Mouse (Mus musculus) induced T-regulatory cell, adult 2 months (primary cell): ENCODE measurements around the gene Wdr93.
"Not testable (repeated sequence)": the region's sequence is repeated elsewhere in the genome, so short reads cannot be mapped to it uniquely, and the experiment has no call there.

Experiments
- DNase-seq: peaks from one replicate; pipeline ENCODE4 v3.0.0-alpha.2; 2012; ENCODE audit warnings: low read depth

The Wdr93 gene

GRCm38 (mm10) chr7:79749511-79749910 lies 6.5 kb downstream of the Wdr93 start:
- no peak for DNase-seq

DNA sequence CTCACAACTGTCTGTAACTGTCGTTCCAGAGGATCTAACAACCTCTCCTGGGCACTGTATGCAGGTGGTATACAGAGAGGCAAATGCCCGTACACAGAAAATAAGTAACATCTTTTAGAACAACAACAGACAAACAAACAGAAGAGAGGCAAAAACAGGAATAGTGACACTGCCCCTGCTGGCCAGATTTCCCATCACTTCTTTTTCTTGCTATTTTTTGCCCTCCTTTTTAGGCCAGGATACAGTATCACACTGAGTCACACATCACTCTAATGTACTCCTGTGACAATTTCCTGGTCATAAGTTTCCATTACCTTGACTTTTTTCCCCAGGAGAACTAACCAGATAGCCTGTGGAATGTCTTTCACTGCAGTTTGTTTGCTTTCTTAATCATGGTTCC lies 13.4 kb downstream of the Wdr93 start:
- peak; percentile 35 for DNase-seq

GRCm38 (mm10) chr7:79758176-79758575 lies 15.2 kb downstream of the Wdr93 start:
- no peak for DNase-seq

DNA sequence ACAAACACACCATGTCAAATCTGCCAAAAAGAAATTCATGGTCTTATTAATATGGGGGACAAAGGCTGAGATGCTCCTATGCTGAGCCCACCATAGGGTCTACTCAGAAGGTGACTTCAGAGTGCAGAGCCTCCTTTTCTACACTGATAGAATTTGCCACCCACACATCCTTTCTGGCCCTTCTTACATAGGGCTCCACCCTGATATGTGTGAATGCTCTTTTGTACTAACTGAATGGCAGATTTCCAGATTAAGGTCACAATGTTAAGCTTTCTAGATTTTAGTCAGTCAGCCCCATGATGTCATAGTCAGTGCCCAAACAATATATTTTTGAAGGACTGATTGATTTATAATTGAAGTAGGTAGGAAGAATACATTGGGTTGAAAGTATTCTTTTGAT lies 16.8 kb downstream of the Wdr93 start:
- DNase-seq, result peak; percentile 74

- no peak for DNase-seq
Measured at GRCm38 (mm10) chr7:79761124-79761876, 18.3 kb downstream of the Wdr93 start.

DNA sequence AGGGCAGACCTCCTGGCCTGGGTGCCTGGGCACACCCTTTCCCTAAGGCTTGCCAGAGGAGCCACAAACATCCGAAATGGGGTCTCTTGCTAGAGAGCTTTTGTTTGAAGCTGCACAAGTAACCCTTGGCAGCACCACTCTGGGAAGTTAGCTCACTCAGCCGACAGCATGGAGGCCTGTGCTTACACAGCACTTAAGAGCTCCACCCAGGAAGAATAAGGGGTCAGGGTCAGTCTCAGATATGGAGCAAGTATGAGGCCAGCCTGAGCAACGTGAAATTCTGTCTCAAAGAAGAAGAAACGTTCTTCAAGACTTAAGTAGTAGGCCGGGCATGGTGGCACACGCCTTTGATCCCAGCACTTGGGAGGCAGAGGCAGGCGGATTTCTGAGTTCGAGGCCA lies 19.1 kb downstream of the Wdr93 start:
- DNase-seq, result no peak

- no peak for DNase-seq
Measured at GRCm38 (mm10) chr7:79765991-79766390, 23.0 kb downstream of the Wdr93 start.

DNA sequence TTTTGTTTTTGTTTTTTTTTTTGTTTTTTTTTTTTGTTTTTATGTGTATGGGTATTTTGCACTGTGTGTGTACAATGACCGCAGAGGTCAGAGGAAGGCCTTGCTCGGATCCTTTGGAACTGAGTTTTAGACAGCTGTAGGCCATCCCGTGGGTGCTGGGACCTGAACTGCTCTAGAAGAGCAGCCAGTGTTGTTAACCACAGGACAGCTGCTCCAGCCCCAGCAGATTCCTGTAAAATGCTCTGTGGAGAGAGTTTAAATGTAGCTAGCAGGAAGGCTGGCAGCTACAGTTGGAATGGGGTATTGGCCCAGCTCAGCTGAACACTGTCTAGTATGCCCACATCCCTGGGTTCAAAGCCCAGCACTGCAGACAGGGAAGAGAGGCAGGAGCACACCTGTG lies 26.7 kb downstream of the Wdr93 start:
- DNase-seq, result no peak

DNA sequence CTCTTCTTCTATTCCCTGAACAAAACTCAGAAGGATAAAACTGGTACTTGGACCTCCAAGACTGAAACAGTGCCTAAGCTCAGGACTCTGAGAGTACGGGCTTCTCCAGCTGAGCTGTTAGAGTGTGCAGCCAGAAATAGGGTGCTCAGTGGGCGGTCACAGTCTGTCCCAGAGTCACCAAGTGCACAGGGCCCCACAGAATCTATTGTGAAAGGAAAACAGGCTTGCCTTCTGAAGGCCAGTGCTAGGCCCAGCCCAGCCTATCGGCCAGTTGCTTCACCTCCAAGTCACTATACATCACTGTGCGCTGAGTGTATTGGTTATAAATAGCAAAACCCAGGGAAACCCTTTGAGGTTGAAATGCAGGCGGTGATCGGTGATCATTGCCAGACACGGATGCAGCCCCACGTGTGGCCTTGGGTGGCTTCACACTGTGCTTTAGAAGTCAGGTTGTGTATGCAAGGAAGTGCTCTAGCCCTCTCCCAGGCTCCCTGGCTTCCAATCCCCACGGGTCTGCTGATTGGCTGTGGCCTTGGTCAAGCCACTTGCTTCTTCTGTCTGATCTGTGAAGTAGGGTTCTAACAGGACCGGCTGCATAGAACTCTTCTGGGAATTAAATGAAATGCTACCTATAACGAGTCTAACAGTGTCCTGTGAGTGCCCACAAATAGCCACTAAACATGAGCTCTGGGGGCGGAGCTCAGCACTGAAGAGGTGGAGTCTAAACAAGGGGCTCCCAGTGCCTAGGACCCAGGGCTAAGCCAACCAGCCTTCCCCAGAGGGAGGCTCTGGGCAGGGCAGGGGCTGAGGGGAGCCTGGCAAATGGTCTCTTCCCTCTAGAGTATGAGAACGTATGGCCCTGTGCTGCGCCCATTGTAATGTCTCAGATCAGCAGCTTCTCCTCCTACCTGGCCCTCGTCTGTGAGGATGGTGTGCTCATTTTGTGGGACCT lies 28.9 kb downstream of the Wdr93 start:
- DNase-seq, result no peak

GRCm38 (mm10) chr7:79780647-79781626 lies 38.0 kb downstream of the Wdr93 start:
- peak; percentile 83 for DNase-seq

DNA sequence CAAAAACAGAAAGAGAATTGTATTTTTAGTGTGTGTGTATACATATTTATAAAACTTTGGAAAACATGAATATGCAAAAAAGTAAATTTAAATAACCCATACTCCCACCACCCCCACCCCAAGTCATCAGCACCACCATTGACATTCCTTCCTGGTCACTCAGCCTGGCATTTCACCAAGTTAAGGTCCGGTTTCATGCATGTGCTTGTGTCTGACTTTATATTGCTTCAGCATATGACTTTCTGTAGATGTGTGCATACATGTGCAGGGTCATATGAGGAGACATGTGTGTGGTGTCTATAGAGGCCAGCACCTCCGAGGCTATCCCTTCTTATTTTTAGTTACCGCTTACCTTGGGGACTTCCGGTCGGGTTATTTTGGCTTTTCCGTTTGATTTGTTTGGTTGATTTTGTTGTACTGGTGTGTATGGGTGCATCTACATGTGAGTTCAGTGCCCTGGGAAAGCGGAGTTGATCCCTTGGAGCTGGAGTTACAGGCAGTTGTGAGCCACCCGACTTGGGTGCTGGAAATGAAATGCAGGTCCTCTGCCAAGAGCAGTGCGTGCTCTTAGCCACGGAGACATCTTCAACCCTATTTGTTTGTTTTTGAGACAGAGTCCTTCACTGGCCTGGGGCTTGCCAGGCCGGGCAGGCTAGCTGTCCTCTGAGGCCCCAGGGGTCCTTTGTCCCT lies 39.0 kb downstream of the Wdr93 start:
- no peak for DNase-seq

DNA sequence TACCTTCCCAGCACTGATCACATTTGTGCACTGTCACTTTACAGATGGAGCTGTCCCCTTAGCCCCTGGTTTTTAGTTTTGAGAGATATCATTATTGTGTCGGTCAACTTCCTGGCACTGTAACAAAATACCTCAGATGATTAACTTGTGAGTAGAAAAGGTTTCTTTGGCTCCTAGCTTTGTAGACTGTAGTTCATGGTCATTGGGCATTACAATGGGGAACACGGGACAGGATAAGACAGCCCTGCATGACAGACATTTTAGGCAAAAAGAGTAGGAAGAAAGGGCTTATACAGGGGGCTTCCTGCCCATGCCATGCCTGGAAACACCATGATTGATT lies 39.5 kb downstream of the Wdr93 start:
- DNase-seq, result no peak

DNA sequence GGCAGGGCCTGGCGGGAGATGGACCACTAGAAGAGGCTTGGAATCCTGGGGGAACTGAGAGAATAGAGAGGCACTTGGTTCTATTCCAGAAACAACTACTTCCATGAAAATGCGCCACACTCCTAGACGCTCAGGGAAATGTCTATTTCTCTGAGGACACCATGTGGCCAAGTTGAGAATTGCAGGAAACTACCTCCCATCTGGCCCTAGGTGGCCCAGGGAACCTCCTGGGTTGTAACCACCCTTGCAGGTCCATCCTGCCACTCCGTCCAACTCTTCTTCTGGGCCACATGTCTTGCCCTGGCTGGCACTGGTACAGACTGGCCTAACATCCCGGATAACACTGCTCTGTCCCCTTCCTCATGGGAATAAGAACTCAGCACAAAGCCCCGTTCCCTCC lies 43.3 kb downstream of the Wdr93 start:
- peak; percentile 77 for DNase-seq

- not testable (repeated sequence) for DNase-seq
Measured at GRCm38 (mm10) chr7:79789812-79790211, 46.8 kb downstream of the Wdr93 start.

DNA sequence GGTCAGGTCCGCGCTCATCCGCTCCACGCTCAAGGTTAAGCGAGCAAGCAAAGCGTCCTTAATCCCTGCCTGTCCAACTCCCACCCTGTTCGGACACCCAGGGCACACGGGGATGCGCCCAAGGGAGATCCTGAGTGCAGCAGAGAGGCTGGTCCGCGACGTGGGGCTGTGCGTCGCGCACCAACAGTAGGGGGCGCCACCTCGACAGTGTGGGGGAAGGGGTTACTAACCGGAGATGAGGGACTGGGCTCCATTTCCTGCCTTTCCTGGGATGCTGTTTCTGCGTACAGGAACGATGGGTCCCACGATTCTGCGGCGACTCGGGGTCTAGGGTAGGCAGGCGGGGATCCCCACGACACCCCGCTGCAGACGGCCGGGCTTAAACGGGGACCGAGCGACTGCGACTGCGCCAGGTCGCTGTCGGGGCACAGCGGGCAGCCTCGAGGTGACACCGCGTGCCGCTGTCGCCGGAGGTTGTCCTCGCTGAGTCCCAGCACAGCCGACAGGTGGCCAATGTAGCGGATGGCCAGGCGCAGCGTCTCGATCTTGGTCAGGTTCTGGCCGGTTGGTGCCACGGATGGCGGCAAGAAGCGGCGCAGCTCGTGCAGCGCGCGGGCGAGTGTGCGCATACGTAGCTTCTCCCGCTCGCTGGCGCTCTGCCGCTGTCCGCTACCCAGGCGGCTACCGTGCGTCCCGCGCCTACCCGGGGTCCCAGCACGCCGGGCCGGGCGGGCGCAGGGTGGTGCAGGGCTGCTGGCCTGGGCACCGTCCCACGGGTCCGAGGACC lies 49.9 kb downstream of the Wdr93 start:
- peak; percentile 42 for DNase-seq

GRCm38 (mm10) chr7:79793688-79794087 lies 50.7 kb downstream of the Wdr93 start, which contains the start of gene Mesp1:
Gene Mesp1, minus strand, starts transcription at chr7:79793788.
- DNase-seq, result no peak

DNA sequence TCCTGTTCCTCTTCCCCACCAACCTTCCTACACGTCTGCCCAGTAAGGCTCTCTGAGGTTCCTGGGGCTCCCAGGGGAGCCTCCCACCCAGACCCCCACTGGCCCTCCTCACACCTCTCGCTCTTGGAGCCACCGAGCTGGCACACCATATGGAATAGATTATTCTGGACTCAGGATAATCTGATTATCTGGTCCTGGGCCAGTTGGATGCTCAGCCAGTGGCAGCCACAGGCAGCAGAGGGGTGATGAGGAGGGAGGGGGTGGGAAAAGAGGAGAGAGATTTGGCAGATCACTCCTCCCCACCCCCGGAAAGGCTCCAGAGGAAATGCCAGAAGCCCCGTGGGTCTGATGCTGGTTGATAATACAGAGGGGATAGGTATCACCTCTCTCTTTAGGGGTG lies 55.6 kb downstream of the Wdr93 start:
- DNase-seq, result no peak

DNA sequence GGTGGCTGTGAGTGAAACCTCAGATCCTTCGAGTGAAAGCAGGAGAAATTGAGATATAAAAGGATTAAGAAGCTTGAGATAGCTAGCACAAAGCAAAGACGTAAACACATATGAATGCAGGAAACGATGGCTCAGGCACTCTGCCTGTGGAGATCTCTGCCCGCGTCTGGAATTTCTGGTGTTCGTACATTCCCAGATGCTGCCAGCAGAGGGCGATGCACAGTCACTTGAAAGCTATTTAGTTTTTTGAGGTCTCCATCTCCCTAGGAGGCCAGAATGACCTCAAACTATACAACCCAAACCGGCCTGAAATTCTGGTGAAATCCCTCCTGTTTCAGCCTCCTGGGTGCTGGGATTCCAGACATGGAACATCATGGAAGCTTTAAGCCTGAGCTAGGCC lies 56.1 kb downstream of the Wdr93 start:
- DNase-seq, result peak; percentile 72

GRCm38 (mm10) chr7:79799506-79799905 lies 56.5 kb downstream of the Wdr93 start:
- no peak for DNase-seq

- DNase-seq, result no peak
Measured at GRCm38 (mm10) chr7:79800336-79800735, 57.4 kb downstream of the Wdr93 start.

DNA sequence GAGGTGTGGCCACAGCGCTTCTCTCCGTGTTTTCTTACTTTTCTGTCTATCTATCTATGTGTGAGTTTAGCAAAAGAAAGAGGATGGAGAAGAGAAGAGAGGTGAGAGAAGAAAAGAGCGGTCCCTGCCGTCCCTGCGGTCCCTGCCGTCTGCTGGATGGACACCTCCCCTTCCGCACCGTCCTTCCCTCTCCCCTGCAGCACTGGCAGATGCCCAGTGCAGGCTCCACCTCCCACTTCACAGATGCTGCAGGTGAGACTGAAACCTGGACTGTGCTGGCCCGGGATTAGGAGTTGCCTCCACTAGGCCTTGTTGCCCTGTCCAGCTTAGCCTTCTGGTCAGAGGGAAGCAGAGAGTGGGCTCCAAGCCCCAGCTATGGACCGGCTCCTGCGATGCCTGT lies 58.4 kb downstream of the Wdr93 start:
- no peak for DNase-seq
